Mouse (Mus musculus): ENCODE measurements at regions not wholly inside any gene's neighbourhood (a gene's known extent, or its start where the extent isn't known, plus 50 kb on each side); places are given as distances from the start of the nearest gene placed in this dataset.

GRCm38 (mm10) chr11:55781044-55781443 is 173.0 kb upstream of the Glra1 start:
- no peaks in the 10 kb centered on the region for H3K4me1 ChIP-seq (ENCODE audit: insufficient read depth)
- H3K36me3 ChIP-seq (ENCODE audit: insufficient read depth) = no peaks in the 10 kb centered on the region
- H3K9me3 ChIP-seq (ENCODE audit: low read depth, low read length) = no peaks in the 10 kb centered on the region
- no peak overlapping the region for H3K4me2 ChIP-seq
- ATAC-seq (ENCODE audit: insufficient read depth) (no peak), DNase-seq (no peak)
- H3K27ac ChIP-seq (ENCODE audit: low read depth) = no peak overlapping the region
- H3K9ac ChIP-seq = no peak overlapping the region
- no peaks in the 10 kb centered on the region for H3K27me3 ChIP-seq (ENCODE audit: insufficient read depth, low read length)
- no peak overlapping the region for H3K4me3 ChIP-seq (ENCODE audit: low read depth, low read length)
- no peak for TF ChIP-seq CTCF (IDR thresholded peaks at IDR 0.05; ENCODE audit: low read depth)
- WGBS = 63% methylated on average over 3 of the region's 3 CpGs

GRCm38 (mm10) chr11:55780011-55780410 is 172.0 kb upstream of the Glra1 start:
- no peak for ATAC-seq (ENCODE audit: insufficient read depth)
- no peak overlapping the region for H3K4me2 ChIP-seq
- DNase-seq = no peak
- no peaks in the 10 kb centered on the region for H3K27me3 ChIP-seq (ENCODE audit: insufficient read depth, low read length)
- H3K9ac ChIP-seq = no peak overlapping the region
- no peaks in the 10 kb centered on the region for H3K36me3 ChIP-seq (ENCODE audit: insufficient read depth)
- no peak for TF ChIP-seq CTCF (IDR thresholded peaks at IDR 0.05; ENCODE audit: low read depth)
- H3K9me3 ChIP-seq (ENCODE audit: low read depth, low read length) = no peaks in the 10 kb centered on the region
- no peak overlapping the region for H3K4me3 ChIP-seq (ENCODE audit: low read depth, low read length)
- no peak overlapping the region for H3K27ac ChIP-seq (ENCODE audit: low read depth)
- WGBS = 57% methylated on average over 2 of the region's 2 CpGs
- no peaks in the 10 kb centered on the region for H3K4me1 ChIP-seq (ENCODE audit: insufficient read depth)

GRCm38 (mm10) chr11:55773283-55773682 is 165.3 kb upstream of the Glra1 start:
- Histone ChIP-seq H3K4me3 (ENCODE audit: low read depth, low read length) (no peak overlapping the region), H3K27ac (ENCODE audit: low read depth) (no peak overlapping the region), H3K36me3 (ENCODE audit: insufficient read depth) (no peaks in the 10 kb centered on the region), H3K9ac (no peak overlapping the region), H3K27me3 (ENCODE audit: insufficient read depth, low read length) (no peaks in the 10 kb centered on the region), H3K4me1 (ENCODE audit: insufficient read depth) (no peaks in the 10 kb centered on the region), H3K9me3 (ENCODE audit: low read depth, low read length) (no peaks in the 10 kb centered on the region), H3K4me2 (no peak overlapping the region)
- no peak for TF ChIP-seq CTCF (IDR thresholded peaks at IDR 0.05; ENCODE audit: low read depth)
- peak; percentile 2 for DNase-seq
- ATAC-seq (ENCODE audit: insufficient read depth) = no peak
- 63% methylated on average over 1 of the region's 1 CpGs for WGBS

DNA sequence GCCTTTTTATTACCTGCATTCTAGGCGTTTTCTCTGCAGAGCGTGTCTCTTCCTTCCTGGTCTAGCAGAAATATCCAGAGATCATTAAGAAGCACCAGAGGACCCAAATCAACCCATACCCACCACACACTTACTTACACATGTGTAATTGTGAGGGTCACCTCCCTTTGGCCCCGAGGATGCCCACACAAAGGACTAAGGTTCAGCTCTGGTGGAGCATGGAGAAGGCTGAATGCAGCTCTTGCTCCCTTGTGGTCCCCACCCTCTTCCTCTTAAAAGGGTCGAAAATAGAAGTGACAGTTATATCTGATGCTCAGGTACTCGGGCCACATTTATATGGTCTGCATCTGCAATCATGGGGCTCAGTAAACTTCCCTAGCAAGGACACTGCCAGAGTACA is 164.5 kb upstream of the Glra1 start:
- no peak for TF ChIP-seq CTCF (IDR thresholded peaks at IDR 0.05; ENCODE audit: low read depth)
- no peak overlapping the region for H3K9ac ChIP-seq
- H3K27me3 ChIP-seq (ENCODE audit: insufficient read depth, low read length) = no peaks in the 10 kb centered on the region
- H3K4me3 ChIP-seq (ENCODE audit: low read depth, low read length) = no peak overlapping the region
- whole genome bisulfite sequencing = 69% methylated on average over 5 of the region's 5 CpGs
- DNase-seq = no peak
- H3K9me3 ChIP-seq (ENCODE audit: low read depth, low read length) = no peaks in the 10 kb centered on the region
- no peak overlapping the region for H3K4me2 ChIP-seq
- H3K27ac ChIP-seq (ENCODE audit: low read depth) = no peak overlapping the region
- no peaks in the 10 kb centered on the region for H3K36me3 ChIP-seq (ENCODE audit: insufficient read depth)
- no peaks in the 10 kb centered on the region for H3K4me1 ChIP-seq (ENCODE audit: insufficient read depth)
- no peak for ATAC-seq (ENCODE audit: insufficient read depth)

DNA sequence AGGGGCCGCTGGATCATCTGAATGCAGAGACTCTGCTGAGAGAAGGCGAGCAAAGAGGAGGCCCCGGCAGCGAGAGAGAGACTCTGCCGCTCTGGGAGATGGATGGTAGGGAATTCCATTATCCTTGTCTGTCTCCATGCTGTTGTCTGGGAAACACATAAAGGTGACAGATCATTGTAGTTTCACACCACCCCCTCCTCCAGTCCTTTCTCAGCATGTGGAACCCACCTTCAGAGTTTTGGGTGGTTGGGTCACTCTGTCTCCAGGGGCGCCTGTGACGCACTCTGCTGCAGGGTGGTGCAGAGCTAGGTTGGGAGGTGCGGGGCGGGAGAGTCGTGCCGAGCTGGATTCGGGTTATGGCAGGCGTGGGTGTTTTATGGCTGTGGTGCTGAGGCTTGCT is 164.1 kb upstream of the Glra1 start:
- no peak overlapping the region for H3K27ac ChIP-seq (ENCODE audit: low read depth)
- no peak overlapping the region for H3K4me3 ChIP-seq (ENCODE audit: low read depth, low read length)
- H3K9me3 ChIP-seq (ENCODE audit: low read depth, low read length) = no peaks in the 10 kb centered on the region
- H3K36me3 ChIP-seq (ENCODE audit: insufficient read depth) = no peaks in the 10 kb centered on the region
- ATAC-seq (ENCODE audit: insufficient read depth) (no peak), DNase-seq (no peak)
- H3K4me2 ChIP-seq = no peak overlapping the region
- H3K27me3 ChIP-seq (ENCODE audit: insufficient read depth, low read length) = no peaks in the 10 kb centered on the region
- H3K9ac ChIP-seq = no peak overlapping the region
- no peak for TF ChIP-seq CTCF (IDR thresholded peaks at IDR 0.05; ENCODE audit: low read depth)
- no peaks in the 10 kb centered on the region for H3K4me1 ChIP-seq (ENCODE audit: insufficient read depth)
- 70% methylated on average over 13 of the region's 13 CpGs for WGBS

DNA sequence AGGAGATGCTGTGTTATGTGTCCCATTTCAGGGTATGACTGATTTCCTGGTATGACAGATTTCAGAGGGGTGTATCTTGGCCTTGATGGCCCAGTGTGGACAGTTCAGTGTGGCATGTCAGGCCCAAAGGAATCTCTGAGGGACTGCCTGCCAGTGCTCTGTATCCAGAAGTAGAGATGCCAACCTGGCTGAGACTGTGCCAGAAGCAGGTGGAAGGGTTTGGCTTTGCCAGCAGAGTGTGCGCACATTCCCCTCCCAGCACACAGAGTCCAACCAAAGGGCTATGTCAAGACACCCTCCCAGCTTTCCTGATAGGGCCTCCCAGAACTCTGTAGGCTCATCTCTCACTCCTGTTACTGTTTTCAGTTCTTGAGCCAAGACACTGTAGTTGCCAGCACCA is 156.8 kb upstream of the Glra1 start:
- Histone ChIP-seq H3K36me3 (ENCODE audit: insufficient read depth) (no peaks in the 10 kb centered on the region), H3K4me3 (ENCODE audit: low read depth, low read length) (no peak overlapping the region), H3K27ac (ENCODE audit: low read depth) (no peak overlapping the region), H3K4me2 (no peak overlapping the region), H3K9ac (no peak overlapping the region), H3K27me3 (ENCODE audit: insufficient read depth, low read length) (no peaks in the 10 kb centered on the region), H3K4me1 (ENCODE audit: insufficient read depth) (no peaks in the 10 kb centered on the region), H3K9me3 (ENCODE audit: low read depth, low read length) (no peaks in the 10 kb centered on the region)
- WGBS = 83% methylated on average over 1 of the region's 1 CpGs
- DNase-seq (no peak), ATAC-seq (ENCODE audit: insufficient read depth) (no peak)
- TF ChIP-seq CTCF (IDR thresholded peaks at IDR 0.05; ENCODE audit: low read depth) = no peak
